ENCODE assay signal across 27 mouse cellular contexts in genomic region chr11:32516091-32516490, GRCm38 (mm10). TPM values are rescaled to one million over a fixed set of nuclear protein-coding genes. Genes with fewer than 3 reads are reported as not detected.
DNase-seq lines count a peak whose midpoint lies in the region; ATAC-seq and TF ChIP-seq lines count a peak whose summit lies in the region.
"Had no signal": no experiment of that assay in that cellular context is flagged by ENCODE, and none has a peak within 500 bp of the region (broad histone marks: within the 10 kb centered on the region; RNA-seq: fewer than 3 reads in every experiment).

No protein-coding gene starts in this region.

- H3K4me2 ChIP-seq in forebrain, embryonic 15.5 days (replicated peaks): no peak overlapping the region
- H3K4me2 ChIP-seq in forebrain, embryonic 11.5 days (ENCODE audit: low read depth, low read length, severe bottlenecking): no peak overlapping the region
- no peak overlapping the region for H3K4me2 ChIP-seq in midbrain, embryonic 11.5 days
- no peak overlapping the region for H3K4me2 ChIP-seq in midbrain, embryonic 13.5 days (replicated peaks)
- H3K4me2 ChIP-seq: heart, embryonic 13.5 days; hindbrain, embryonic 15.5 days; intestine, embryonic 15.5 days had no signal

- TF ChIP-seq POLR2A in cerebellum, adult 2 months (IDR thresholded peaks at IDR 0.05; ENCODE audit: borderline replicate concordance, insufficient read depth, low read length): no peak

- 33% methylated on average over 12 of the region's 12 CpGs for WGBS in cerebellum, adult 2 months
- WGBS in forebrain, embryonic 15.5 days: 81% methylated on average over 12 of the region's 12 CpGs
- 94% methylated on average over 12 of the region's 12 CpGs for WGBS in forebrain, embryonic 11.5 days
- WGBS in midbrain, embryonic 11.5 days: 92% methylated on average over 12 of the region's 12 CpGs
- WGBS in midbrain, embryonic 13.5 days: 90% methylated on average over 12 of the region's 12 CpGs

- H3K27me3 ChIP-seq in cerebellum, adult 2 months (ENCODE audit: control insufficient read depth, insufficient read depth, low read length): no peaks in the 10 kb centered on the region
- H3K27me3 ChIP-seq in forebrain, embryonic 15.5 days: no peaks in the 10 kb centered on the region
- no peaks in the 10 kb centered on the region for H3K27me3 ChIP-seq in forebrain, embryonic 11.5 days (ENCODE audit: control insufficient read depth, insufficient read depth, low read length)
- no peaks in the 10 kb centered on the region for H3K27me3 ChIP-seq in midbrain, embryonic 11.5 days (ENCODE audit: control insufficient read depth, insufficient read depth, low read length)
- no peaks in the 10 kb centered on the region for H3K27me3 ChIP-seq in midbrain, embryonic 13.5 days
- H3K27me3 ChIP-seq: heart, embryonic 13.5 days; hindbrain, embryonic 15.5 days; intestine, embryonic 15.5 days had no signal

- ATAC-seq in forebrain, embryonic 15.5 days (replicated peaks): 0 out of 2 replicates have a peak, but pooled peaks have one; percentile 29
- ATAC-seq in forebrain, embryonic 11.5 days (replicated peaks; ENCODE audit: low FRiP score): no peak
- ATAC-seq in midbrain, embryonic 11.5 days (ENCODE audit: low FRiP score): no peak
- no peak for ATAC-seq in midbrain, embryonic 13.5 days
- ATAC-seq: intestine, embryonic 15.5 days; lung, postnatal 0 days had no signal

- no peak overlapping the region for H3K4me3 ChIP-seq in cerebellum, adult 2 months (replicated peaks; ENCODE audit: insufficient read depth, low read depth, low read length)
- no peak overlapping the region for H3K4me3 ChIP-seq in forebrain, embryonic 15.5 days
- H3K4me3 ChIP-seq in forebrain, embryonic 11.5 days (ENCODE audit: low read depth, low read length): no peak overlapping the region
- H3K4me3 ChIP-seq in midbrain, embryonic 11.5 days (ENCODE audit: low read depth, low read length): no peak overlapping the region
- no peak overlapping the region for H3K4me3 ChIP-seq in midbrain, embryonic 13.5 days (replicated peaks)
- H3K4me3 ChIP-seq: embryonic facial prominence, embryonic 10.5 days; heart, embryonic 13.5 days; hindbrain, embryonic 15.5 days; intestine, embryonic 15.5 days had no signal

- H3K9ac ChIP-seq in forebrain, embryonic 15.5 days (replicated peaks): no peak overlapping the region
- no peak overlapping the region for H3K9ac ChIP-seq in forebrain, embryonic 11.5 days (ENCODE audit: low read length)
- H3K9ac ChIP-seq in midbrain, embryonic 11.5 days (ENCODE audit: low read length): no peak overlapping the region
- H3K9ac ChIP-seq in midbrain, embryonic 13.5 days (replicated peaks): no peak overlapping the region
- H3K9ac ChIP-seq: heart, embryonic 13.5 days; hindbrain, embryonic 15.5 days; intestine, embryonic 15.5 days had no signal

- no peaks in the 10 kb centered on the region for H3K9me3 ChIP-seq in forebrain, embryonic 15.5 days
- H3K9me3 ChIP-seq in forebrain, embryonic 11.5 days (ENCODE audit: control insufficient read depth, low read length): no peaks in the 10 kb centered on the region
- no peaks in the 10 kb centered on the region for H3K9me3 ChIP-seq in midbrain, embryonic 11.5 days (ENCODE audit: control insufficient read depth, low read length)
- H3K9me3 ChIP-seq in midbrain, embryonic 13.5 days: no peaks in the 10 kb centered on the region
- H3K9me3 ChIP-seq: embryonic facial prominence, embryonic 10.5 days; heart, embryonic 13.5 days; hindbrain, embryonic 15.5 days; intestine, embryonic 15.5 days had no signal

- peak overlapping the region; percentile 49 for H3K27ac ChIP-seq in cerebellum, adult 2 months (ENCODE audit: insufficient read depth, low read length)
- H3K27ac ChIP-seq in forebrain, embryonic 15.5 days (replicated peaks): peak overlapping the region; percentile 69
- H3K27ac ChIP-seq in forebrain, embryonic 11.5 days (ENCODE audit: low read depth, low read length): no peak overlapping the region
- no peak overlapping the region for H3K27ac ChIP-seq in midbrain, embryonic 11.5 days (ENCODE audit: low read depth, low read length)
- H3K27ac ChIP-seq in midbrain, embryonic 13.5 days: no peak overlapping the region
- H3K27ac ChIP-seq: embryonic facial prominence, embryonic 10.5 days; heart, embryonic 13.5 days; hindbrain, embryonic 15.5 days; intestine, embryonic 15.5 days; macrophage; stomach, postnatal 0 days had no signal

- 0 out of 2 replicates have a peak, but pooled peaks cover 4% of the 10 kb centered on the region for H3K36me3 ChIP-seq in forebrain, embryonic 15.5 days
- no peaks in the 10 kb centered on the region; the same call in 1 of the 2 replicates for H3K36me3 ChIP-seq in forebrain, embryonic 11.5 days (ENCODE audit: control insufficient read depth, insufficient read depth, low read length)
- peaks cover 3% of the 10 kb centered on the region; the same call in 1 of the 2 replicates for H3K36me3 ChIP-seq in midbrain, embryonic 11.5 days (ENCODE audit: control insufficient read depth, insufficient read depth, low read length)
- peaks cover 36% of the 10 kb centered on the region for H3K36me3 ChIP-seq in midbrain, embryonic 13.5 days

- no peak for TF ChIP-seq CTCF in cerebellum, adult 2 months (IDR thresholded peaks at IDR 0.05; ENCODE audit: borderline replicate concordance, insufficient read depth, low read depth, low read length)

- peak; percentile 49 to 52 for DNase-seq in cerebellum, adult 2 months
- no peak for DNase-seq in cerebellum, adult 9-11 months
- DNase-seq in forebrain, embryonic 11.5 days (ENCODE audit: low spot score): no peak
- peak; percentile 26 for DNase-seq in midbrain, embryonic 11.5 days (ENCODE audit: low spot score, missing footprints)
- DNase-seq in kidney, postnatal 36 days: no peak
- DNase-seq: adrenal gland, postnatal 36 days; gastrocnemius, postnatal 14 days; heart, adult 18-20 months; heart, postnatal 14 days; kidney, adult 8-10 months; kidney, postnatal 10 days; layer of hippocampus, postnatal 36 days; thymus, adult 2 months; thymus, postnatal 4 days had no signal

- H3K4me1 ChIP-seq in cerebellum, adult 2 months (ENCODE audit: control insufficient read depth, insufficient read depth, low read length): peaks cover 20% of the 10 kb centered on the region
- H3K4me1 ChIP-seq in forebrain, embryonic 15.5 days: peaks cover 5% of the 10 kb centered on the region
- no peaks in the 10 kb centered on the region for H3K4me1 ChIP-seq in forebrain, embryonic 11.5 days (replicated peaks; ENCODE audit: control insufficient read depth, insufficient read depth, low read length)
- H3K4me1 ChIP-seq in midbrain, embryonic 11.5 days (ENCODE audit: control insufficient read depth, insufficient read depth, low read length): no peaks in the 10 kb centered on the region
- no peaks in the 10 kb centered on the region for H3K4me1 ChIP-seq in midbrain, embryonic 13.5 days (replicated peaks)
- H3K4me1 ChIP-seq: intestine, embryonic 15.5 days had no signal

RNA-seq across cellular contexts. Expression of gene Efcab9, which starts 15.8 kb away (rescaled TPM):
- polyA plus RNA-seq in cerebellum, adult 2 months (2012; rRNA removed): 0.97 and 1.4 TPM in 2 replicates
- 0.55 TPM in 1 of 2 replicates, not detected in the other for polyA plus RNA-seq in forebrain, embryonic 15.5 days (2015; fragmentation: Nextera tagmentation; extraction: Ambion mirVana)
- polyA plus RNA-seq in forebrain, embryonic 11.5 days (2014; fragmentation: Nextera tagmentation; extraction: Ambion mirVana): 0.29 TPM in 1 of 2 replicates, not detected in the other
- polyA plus RNA-seq in midbrain, embryonic 11.5 days (2014; fragmentation: Nextera tagmentation; extraction: Ambion mirVana): 0.23 TPM in 1 of 2 replicates, not detected in the other
- polyA plus RNA-seq in midbrain, embryonic 13.5 days (2015; fragmentation: Nextera tagmentation; extraction: Ambion mirVana): 0.35 TPM in 1 of 2 replicates, not detected in the other
- polyA plus RNA-seq: embryonic facial prominence, embryonic 10.5 days; limb, embryonic 11.5 days; liver, adult 2 months; macrophage; midbrain, postnatal 0 days; neural tube, embryonic 14.5 days had no signal

RNA-seq across cellular contexts. Expression of gene Stk10, which starts 17.0 kb away (rescaled TPM):
- 19.6 and 21.6 TPM in 2 replicates for polyA plus RNA-seq in cerebellum, adult 2 months (2012; rRNA removed)
- 1.4 and 2.1 TPM in 2 replicates for polyA plus RNA-seq in forebrain, embryonic 15.5 days (2015; fragmentation: Nextera tagmentation; extraction: Ambion mirVana)
- polyA plus RNA-seq in forebrain, embryonic 11.5 days (2014; fragmentation: Nextera tagmentation; extraction: Ambion mirVana): 1.4 and 1.8 TPM in 2 replicates
- 0.58 and 0.67 TPM in 2 replicates for polyA plus RNA-seq in midbrain, embryonic 11.5 days (2014; fragmentation: Nextera tagmentation; extraction: Ambion mirVana)
- polyA plus RNA-seq in midbrain, embryonic 13.5 days (2015; fragmentation: Nextera tagmentation; extraction: Ambion mirVana): 1.1 and 2.3 TPM in 2 replicates

Comparison
In these comparisons a context has a peak if more than half of its experiments do, and no peak if none do; other contexts are left out.
1. DNase-seq: peak in cerebellum, adult 2 months (2 of 2) and midbrain, embryonic 11.5 days (single experiment); none in cerebellum, adult 9-11 months (single experiment), forebrain, embryonic 11.5 days (single experiment) and kidney, postnatal 36 days (0 of 2).
2. H3K27ac ChIP-seq: peak in cerebellum, adult 2 months (single experiment) and forebrain, embryonic 15.5 days (single experiment); none in forebrain, embryonic 11.5 days (single experiment), midbrain, embryonic 11.5 days (single experiment) and midbrain, embryonic 13.5 days (single experiment).